Mouse (Mus musculus): ENCODE results near the gene Cat. TPM values are rescaled to one million over a fixed set of nuclear protein-coding genes. Genes with fewer than 3 reads are reported as not detected.

Cat gene
- total and polyA plus RNA-seq, 3 experiments = 122 to 262 (median 236) TPM

DNA sequence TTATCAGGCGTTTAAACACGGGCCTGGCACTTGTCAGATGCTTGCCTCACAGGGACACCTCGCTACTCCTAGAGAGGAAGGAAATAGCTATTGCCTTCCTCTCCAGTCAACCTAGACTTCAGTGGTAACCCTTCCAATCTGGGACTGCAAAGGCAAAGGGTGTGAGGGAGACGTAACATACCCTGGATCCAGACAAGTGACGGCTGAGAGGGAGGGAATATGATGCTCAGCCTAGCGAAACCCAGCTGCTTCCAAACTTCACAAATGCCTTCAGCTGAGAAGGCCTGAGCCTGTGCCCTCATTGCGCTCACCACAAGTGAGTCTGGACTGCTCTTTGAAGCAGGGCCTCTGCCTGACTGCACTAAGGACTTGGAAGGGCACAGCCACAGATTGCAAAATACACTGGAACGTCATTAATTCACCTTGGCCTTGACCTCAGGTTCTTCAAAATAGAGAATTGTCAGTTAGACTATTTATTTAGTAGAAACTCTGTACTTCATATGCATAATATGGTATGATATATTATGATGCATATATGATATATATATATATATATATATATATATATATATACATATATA is 52.2 kb downstream of the Cat start:
- Histone ChIP-seq H3K27me3 (ENCODE audit: control insufficient read depth, insufficient read depth, low read length) (no peaks in the 10 kb centered on the region), H3K27ac (no peak overlapping the region), H3K36me3 (ENCODE audit: control insufficient read depth, insufficient read depth, low read length) (no peaks in the 10 kb centered on the region), H3K9ac (ENCODE audit: low read depth, low read length) (no peak overlapping the region), H3K4me1 (ENCODE audit: control insufficient read depth, insufficient read depth, low read length) (no peaks in the 10 kb centered on the region), H3K79me2 (replicated peaks; ENCODE audit: control insufficient read depth, insufficient read depth, low read length) (no peaks in the 10 kb centered on the region), H3K4me3 (no peak overlapping the region)
- no peak for TF ChIP-seq POLR2A (IDR thresholded peaks at IDR 0.05; ENCODE audit: insufficient read depth, low read depth, low read length)
- no peak for TF ChIP-seq EP300 (IDR thresholded peaks at IDR 0.05; ENCODE audit: insufficient read depth, low read depth, low read length)
- TF ChIP-seq CTCF (IDR thresholded peaks at IDR 0.05) = no peak
- 49% methylated on average over 8 of the region's 8 CpGs for WGBS
- intact Hi-C loops (cut with DNase I) = no loop called here
- no peak for DNase-seq

DNA sequence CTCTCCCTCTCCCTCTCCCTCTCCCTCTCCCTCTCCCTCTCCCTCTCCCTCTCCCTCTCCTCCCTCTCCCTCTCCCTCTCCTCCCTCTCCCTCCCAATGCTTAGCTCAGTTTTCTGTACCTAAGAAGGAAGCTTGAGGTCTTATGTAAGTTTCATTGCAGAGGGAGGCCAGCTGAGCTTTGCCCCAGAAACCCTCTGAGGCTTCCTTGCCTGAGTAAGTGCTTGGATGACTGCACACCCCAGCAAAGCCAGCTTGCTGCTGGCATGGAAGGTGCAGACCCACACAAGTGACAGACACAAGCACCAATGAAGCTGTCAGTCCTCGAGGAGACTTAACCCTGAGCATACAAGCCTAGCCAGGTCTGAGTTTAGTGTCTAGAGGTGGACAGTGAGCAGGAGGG is 54.2 kb downstream of the Cat start:
- no peak overlapping the region for H3K27ac ChIP-seq

DNA sequence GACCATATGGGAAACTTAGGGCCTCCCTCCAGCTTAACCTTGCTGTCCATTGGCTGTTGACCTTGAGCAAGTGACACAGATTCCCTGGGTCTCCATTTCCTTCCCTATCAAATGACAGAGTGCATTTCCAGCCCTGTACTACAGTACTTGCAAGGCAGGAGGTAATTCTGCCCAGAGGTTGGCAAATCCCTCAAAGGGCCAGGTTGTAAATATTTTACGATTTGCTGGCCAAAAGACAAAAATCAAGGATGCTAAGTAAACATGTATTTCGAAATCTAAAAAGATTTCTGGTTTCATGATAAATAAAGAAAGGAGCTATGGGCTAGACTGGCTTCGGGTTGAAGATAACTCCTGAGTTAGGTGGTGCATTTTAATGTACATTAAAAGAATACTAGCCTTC is 56.6 kb downstream of the Cat start:
- DNase-seq = no peak
- intact Hi-C loops (cut with DNase I) = loop anchor here (10.0 kb wide), 1 partner anchor 744 kb away; no protein-coding TSS in a partner anchor

More for the DNA sequence above, 54.2 kb downstream of the Cat start:
- DNase-seq = no peak
- H3K4me3 ChIP-seq = no peak overlapping the region
- intact Hi-C loops (cut with DNase I) = no loop called here
- WGBS = 22% methylated on average over 1 of the region's 1 CpGs
- H3K9ac ChIP-seq (ENCODE audit: low read depth, low read length) = no peak overlapping the region
- TF ChIP-seq EP300 (IDR thresholded peaks at IDR 0.05; ENCODE audit: insufficient read depth, low read depth, low read length) = no peak
- no peak for TF ChIP-seq CTCF (IDR thresholded peaks at IDR 0.05)
- no peak for TF ChIP-seq POLR2A (IDR thresholded peaks at IDR 0.05; ENCODE audit: insufficient read depth, low read depth, low read length)
- H3K79me2 ChIP-seq (replicated peaks; ENCODE audit: control insufficient read depth, insufficient read depth, low read length) = no peaks in the 10 kb centered on the region
- no peaks in the 10 kb centered on the region for H3K4me1 ChIP-seq (ENCODE audit: control insufficient read depth, insufficient read depth, low read length)
- no peaks in the 10 kb centered on the region for H3K36me3 ChIP-seq (ENCODE audit: control insufficient read depth, insufficient read depth, low read length)
- no peaks in the 10 kb centered on the region for H3K27me3 ChIP-seq (ENCODE audit: control insufficient read depth, insufficient read depth, low read length)

DNA sequence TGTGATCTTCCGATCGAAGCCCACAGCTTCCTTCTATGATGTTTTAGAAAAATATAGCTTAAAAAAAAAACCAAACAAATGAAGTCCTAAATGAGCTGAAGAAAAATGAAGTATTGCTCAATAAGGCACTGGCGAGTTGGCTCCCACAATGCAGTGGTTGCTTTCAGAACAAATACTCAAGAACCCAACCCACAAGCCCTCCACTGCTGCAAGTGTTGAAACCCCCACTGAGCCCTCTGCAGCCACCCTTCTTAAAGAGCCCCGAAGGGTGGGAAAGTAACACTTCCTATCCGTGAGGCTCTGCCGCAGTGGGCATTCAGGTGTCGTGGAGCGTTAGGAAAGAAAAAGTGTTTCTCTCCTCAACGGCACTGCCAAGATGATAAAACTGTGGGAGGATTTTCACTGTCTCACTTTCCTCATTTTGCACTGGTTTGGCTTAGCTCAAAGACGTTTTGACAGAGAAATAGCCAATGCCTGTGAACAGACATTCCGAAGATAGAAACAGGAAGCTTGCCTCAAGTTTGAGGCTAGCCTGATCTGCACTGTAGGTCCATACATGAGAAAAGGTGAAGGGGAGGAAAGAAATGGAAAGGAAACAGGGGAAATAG is 59.4 kb downstream of the Cat start:
- H3K27me3 ChIP-seq (ENCODE audit: control insufficient read depth, insufficient read depth, low read length) = no peaks in the 10 kb centered on the region
- no peaks in the 10 kb centered on the region for H3K4me1 ChIP-seq (ENCODE audit: control insufficient read depth, insufficient read depth, low read length)
- H3K4me3 ChIP-seq = no peak overlapping the region
- H3K79me2 ChIP-seq (replicated peaks; ENCODE audit: control insufficient read depth, insufficient read depth, low read length) = no peaks in the 10 kb centered on the region
- intact Hi-C loops (cut with DNase I) = loop anchor here (10.0 kb wide), 1 partner anchor 741 kb away; no protein-coding TSS in a partner anchor
- no peak overlapping the region for H3K9ac ChIP-seq (ENCODE audit: low read depth, low read length)
- DNase-seq = no peak
- WGBS = 63% methylated on average over 11 of the region's 11 CpGs
- TF ChIP-seq POLR2A (IDR thresholded peaks at IDR 0.05; ENCODE audit: insufficient read depth, low read depth, low read length) (no peak), EP300 (IDR thresholded peaks at IDR 0.05; ENCODE audit: insufficient read depth, low read depth, low read length) (no peak), CTCF (IDR thresholded peaks at IDR 0.05) (no peak)
- H3K27ac ChIP-seq = no peak overlapping the region
- no peaks in the 10 kb centered on the region for H3K36me3 ChIP-seq (ENCODE audit: control insufficient read depth, insufficient read depth, low read length)

More for the DNA sequence above, 56.6 kb downstream of the Cat start:
- H3K79me2 ChIP-seq (replicated peaks; ENCODE audit: control insufficient read depth, insufficient read depth, low read length) = no peaks in the 10 kb centered on the region
- H3K4me1 ChIP-seq (ENCODE audit: control insufficient read depth, insufficient read depth, low read length) = no peaks in the 10 kb centered on the region
- H3K9ac ChIP-seq (ENCODE audit: low read depth, low read length) = no peak overlapping the region
- H3K36me3 ChIP-seq (ENCODE audit: control insufficient read depth, insufficient read depth, low read length) = no peaks in the 10 kb centered on the region
- no peaks in the 10 kb centered on the region for H3K27me3 ChIP-seq (ENCODE audit: control insufficient read depth, insufficient read depth, low read length)
- H3K27ac ChIP-seq = no peak overlapping the region
- no peak for TF ChIP-seq POLR2A (IDR thresholded peaks at IDR 0.05; ENCODE audit: insufficient read depth, low read depth, low read length)
- H3K4me3 ChIP-seq = no peak overlapping the region
- 79% methylated on average over 3 of the region's 3 CpGs for WGBS

- H3K79me2 ChIP-seq (replicated peaks; ENCODE audit: control insufficient read depth, insufficient read depth, low read length) = no peaks in the 10 kb centered on the region
- peak; percentile 34 to 57 for DNase-seq
- no peaks in the 10 kb centered on the region for H3K4me1 ChIP-seq (ENCODE audit: control insufficient read depth, insufficient read depth, low read length)
- H3K27ac ChIP-seq = no peak overlapping the region
- H3K36me3 ChIP-seq (ENCODE audit: control insufficient read depth, insufficient read depth, low read length) = no peaks in the 10 kb centered on the region
- H3K4me3 ChIP-seq = no peak overlapping the region
- H3K9ac ChIP-seq (ENCODE audit: low read depth, low read length) = no peak overlapping the region
- TF ChIP-seq EP300 (IDR thresholded peaks at IDR 0.05; ENCODE audit: insufficient read depth, low read depth, low read length) (0 out of 2 replicates have a peak, but pooled peaks have one; percentile 17), CTCF (IDR thresholded peaks at IDR 0.05) (peak; percentile 95), POLR2A (IDR thresholded peaks at IDR 0.05; ENCODE audit: insufficient read depth, low read depth, low read length) (no peak)
- no peaks in the 10 kb centered on the region for H3K27me3 ChIP-seq (ENCODE audit: control insufficient read depth, insufficient read depth, low read length)
- WGBS = 20% methylated on average over 12 of the region's 12 CpGs
- intact Hi-C loops (cut with DNase I) = loop anchor here (5.0 to 10.0 kb wide), 2 partner anchors 337 to 740 kb away; no protein-coding TSS in a partner anchor
These were observed 60.5 kb downstream of the Cat start for GRCm38 (mm10) chr2:103424349-103425026.

GRCm38 (mm10) chr2:103423884-103424283 is 61.1 kb downstream of the Cat start:
- no peak overlapping the region for H3K4me3 ChIP-seq
- TF ChIP-seq POLR2A (IDR thresholded peaks at IDR 0.05; ENCODE audit: insufficient read depth, low read depth, low read length) (no peak), EP300 (IDR thresholded peaks at IDR 0.05; ENCODE audit: insufficient read depth, low read depth, low read length) (no peak), CTCF (IDR thresholded peaks at IDR 0.05) (no peak)
- no peaks in the 10 kb centered on the region for H3K36me3 ChIP-seq (ENCODE audit: control insufficient read depth, insufficient read depth, low read length)
- intact Hi-C loops (cut with DNase I) = loop anchor here (5.0 to 10.0 kb wide), 2 partner anchors 337 to 739 kb away; no protein-coding TSS in a partner anchor
- H3K4me1 ChIP-seq (ENCODE audit: control insufficient read depth, insufficient read depth, low read length) = no peaks in the 10 kb centered on the region
- no peak overlapping the region for H3K9ac ChIP-seq (ENCODE audit: low read depth, low read length)
- no peaks in the 10 kb centered on the region for H3K79me2 ChIP-seq (replicated peaks; ENCODE audit: control insufficient read depth, insufficient read depth, low read length)
- DNase-seq = no peak
- no peak overlapping the region for H3K27ac ChIP-seq
- 77% methylated on average over 12 of the region's 12 CpGs for WGBS
- no peaks in the 10 kb centered on the region for H3K27me3 ChIP-seq (ENCODE audit: control insufficient read depth, insufficient read depth, low read length)

All from heart, adult 2 months (tissue).